Mouse (Mus musculus) neural tube, embryonic 14.5 days (tissue): ENCODE data around the gene Tenm2. TPM values are rescaled to one million over a fixed set of nuclear protein-coding genes. Genes with fewer than 3 reads are reported as not detected.

Experiments used
- ATAC-seq: fragments of 200-750 bp; cut with Nextera tagmentation; 2 replicates; pipeline ENCODE4 v1.8.0; 2017; ENCODE audit warnings: low read depth, mild to moderate bottlenecking, moderate TSS enrichment, moderate library complexity
- H3K27ac ChIP-seq: fragments of 300-500 bp; sonication (generic); 2 replicates; pipeline ENCODE4 v1.5.1; 2014; ENCODE audit warnings: low read depth, mild to moderate bottlenecking, control low read depth, low read length, moderate library complexity, mixed read lengths
- H3K27me3 ChIP-seq: fragments of 300-500 bp; sonication (generic); 2 replicates; pipeline ENCODE4 v1.6.1; 2014; ENCODE audit warnings: low read length; ENCODE audit not compliant: control insufficient read depth, insufficient read depth
- H3K36me3 ChIP-seq: fragments of 300-500 bp; sonication (generic); 2 replicates; pipeline ENCODE4 v1.6.1; 2014; ENCODE audit warnings: low read length, mixed read lengths; ENCODE audit not compliant: control insufficient read depth, insufficient read depth
- H3K4me1 ChIP-seq: fragments of 300-500 bp; sonication (generic); 2 replicates; pipeline ENCODE4 v1.6.1; 2014; ENCODE audit warnings: low read length; ENCODE audit not compliant: control insufficient read depth, insufficient read depth
- H3K4me2 ChIP-seq: fragments of 300-500 bp; sonication (generic); 2 replicates; pipeline ENCODE4 v1.6.1; 2014; ENCODE audit warnings: mild to moderate bottlenecking, low read depth, low read length, control low read depth
- H3K4me3 ChIP-seq: fragments of 300-500 bp; sonication (generic); 2 replicates; pipeline ENCODE4 v1.5.1; 2014; ENCODE audit warnings: low read depth, low read length, control low read depth, mixed read lengths
- H3K9ac ChIP-seq: fragments of 300-500 bp; sonication (generic); replicated peaks from 2 replicates; pipeline ENCODE4 v1.6.1; 2014; ENCODE audit warnings: low read depth, mild to moderate bottlenecking, control low read depth, low read length, mixed read lengths
- H3K9me3 ChIP-seq: fragments of 300-500 bp; sonication (generic); 2 replicates; pipeline ENCODE4 v1.6.1; 2016; ENCODE audit warnings: low read length; ENCODE audit not compliant: control insufficient read depth
- WGBS: fragments of 180-500 bp; shearing (Covaris S2); extraction: QIAGEN DNeasy Blood & Tissue Kit; methylation state at CpG from one replicate; pipeline ENCODE4 v1.1.7; 2014; 5-methylcytosine and 5-hydroxymethylcytosine counted together
- polyA plus RNA-seq: library from polyadenylated mRNA; unstranded; fragments of >200 nt; fragmentation: Nextera tagmentation; extraction: Ambion mirVana; gene quantifications from 2 replicates; pipeline ENCODE4 v1.2.1, GENCODE M21; 2014

Gene Tenm2
- polyA plus RNA-seq, 1 experiment from 2014 or later, result 32.2 TPM

DNA sequence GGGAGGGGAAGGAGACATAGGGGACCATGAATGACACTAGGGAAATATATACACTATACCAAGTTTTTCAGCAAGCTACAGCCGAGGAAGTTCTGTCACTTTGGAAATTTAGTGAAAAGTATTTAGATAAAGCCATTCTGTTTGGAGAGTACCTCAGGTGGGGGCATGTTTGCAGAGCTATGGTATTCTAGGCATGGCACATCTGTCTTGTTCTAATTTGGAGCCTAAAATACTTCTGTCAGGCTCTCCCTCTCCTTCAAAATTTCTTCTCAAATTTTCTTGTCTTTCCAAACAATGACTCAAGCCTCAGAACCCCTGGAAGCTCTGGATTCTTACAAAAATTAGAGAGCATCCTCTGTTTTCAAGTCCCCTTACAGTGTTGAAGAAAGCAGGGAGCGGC lies 13.0 kb downstream of the Tenm2 start:
- Histone ChIP-seq H3K9ac (no peak overlapping the region), H3K36me3 (no peaks in the 10 kb centered on the region), H3K27me3 (no peaks in the 10 kb centered on the region), H3K9me3 (no peaks in the 10 kb centered on the region), H3K4me3 (no peak overlapping the region), H3K27ac (no peak overlapping the region), H3K4me1 (no peaks in the 10 kb centered on the region), H3K4me2 (no peak overlapping the region)
- no peak for ATAC-seq
- WGBS, result 73% methylated on average over 2 of the region's 2 CpGs

DNA sequence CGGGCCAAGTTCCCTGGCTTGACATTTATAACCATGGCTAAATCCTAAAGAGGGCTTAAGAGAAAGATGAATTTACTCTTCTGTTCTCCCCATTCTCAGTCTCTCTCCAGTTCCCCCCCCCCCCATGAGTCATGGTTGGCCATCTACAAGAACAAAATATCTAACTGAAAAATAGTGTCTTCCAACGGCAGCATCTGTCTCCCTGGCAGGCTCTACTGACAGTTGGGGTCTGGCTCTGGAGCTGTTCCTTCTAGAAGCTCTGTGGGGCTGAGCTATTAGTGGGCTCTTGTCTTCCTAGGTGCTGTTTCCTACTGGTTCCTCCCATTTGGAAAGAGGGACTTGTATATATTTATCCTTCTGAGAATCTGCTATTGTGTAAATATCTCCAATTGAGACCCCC lies 13.7 kb downstream of the Tenm2 start:
- H3K27me3 ChIP-seq, result no peaks in the 10 kb centered on the region
- no peak overlapping the region for H3K9ac ChIP-seq
- 87% methylated on average over 2 of the region's 2 CpGs for WGBS
- H3K36me3 ChIP-seq, result no peaks in the 10 kb centered on the region
- H3K4me3 ChIP-seq, result no peak overlapping the region
- no peaks in the 10 kb centered on the region for H3K9me3 ChIP-seq
- no peak overlapping the region for H3K4me2 ChIP-seq
- H3K4me1 ChIP-seq, result no peaks in the 10 kb centered on the region
- ATAC-seq, result no peak
- no peak overlapping the region for H3K27ac ChIP-seq

DNA sequence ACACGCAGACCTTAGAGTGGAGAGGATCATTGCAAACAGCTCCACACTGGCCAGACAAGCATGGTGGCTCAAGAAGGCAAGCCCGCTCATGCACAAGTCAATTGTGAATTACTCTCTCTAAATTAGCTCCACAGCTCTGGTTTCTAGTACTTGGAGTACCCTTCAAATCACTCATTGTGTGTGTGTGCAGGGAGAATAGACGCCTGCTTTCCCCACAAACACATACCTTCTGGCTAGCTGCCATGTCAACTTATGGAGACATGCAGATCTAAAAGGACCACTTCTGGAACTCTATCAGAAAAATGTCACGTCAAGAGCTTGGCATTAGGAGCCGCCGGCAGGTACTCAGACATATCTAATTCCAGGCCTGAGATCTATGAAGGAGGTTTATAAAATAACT lies 14.8 kb downstream of the Tenm2 start:
- Histone ChIP-seq H3K4me2 (no peak overlapping the region), H3K27me3 (no peaks in the 10 kb centered on the region), H3K36me3 (no peaks in the 10 kb centered on the region), H3K4me1 (no peaks in the 10 kb centered on the region), H3K27ac (no peak overlapping the region), H3K9me3 (no peaks in the 10 kb centered on the region), H3K4me3 (no peak overlapping the region), H3K9ac (no peak overlapping the region)
- 91% methylated on average over 6 of the region's 6 CpGs for WGBS
- no peak for ATAC-seq

DNA sequence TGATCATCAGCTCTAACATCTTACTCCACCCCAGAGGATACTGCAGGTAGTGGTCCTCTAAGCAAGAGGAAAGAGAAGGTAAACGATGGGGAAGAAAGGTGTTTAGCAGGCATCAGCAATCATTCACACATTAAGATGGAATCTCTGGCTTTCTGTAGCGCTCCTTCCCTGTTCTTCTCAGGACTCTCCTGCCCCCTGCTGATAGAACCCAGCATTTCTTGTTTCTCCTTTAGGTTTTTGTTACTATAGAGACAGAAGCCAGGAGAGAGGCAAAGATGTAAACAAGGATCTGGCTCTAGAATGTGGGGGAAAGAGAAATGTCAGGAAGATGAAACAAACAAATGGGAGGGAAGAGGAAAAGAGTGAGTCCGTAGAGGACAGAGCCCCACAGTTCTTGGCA lies 49.6 kb downstream of the Tenm2 start:
- Histone ChIP-seq H3K27ac (no peak overlapping the region), H3K9ac (no peak overlapping the region), H3K9me3 (no peaks in the 10 kb centered on the region), H3K4me3 (no peak overlapping the region), H3K36me3 (no peaks in the 10 kb centered on the region), H3K27me3 (no peaks in the 10 kb centered on the region), H3K4me1 (no peaks in the 10 kb centered on the region), H3K4me2 (no peak overlapping the region)
- WGBS, result 20% methylated on average over 3 of the region's 3 CpGs
- no peak for ATAC-seq

DNA sequence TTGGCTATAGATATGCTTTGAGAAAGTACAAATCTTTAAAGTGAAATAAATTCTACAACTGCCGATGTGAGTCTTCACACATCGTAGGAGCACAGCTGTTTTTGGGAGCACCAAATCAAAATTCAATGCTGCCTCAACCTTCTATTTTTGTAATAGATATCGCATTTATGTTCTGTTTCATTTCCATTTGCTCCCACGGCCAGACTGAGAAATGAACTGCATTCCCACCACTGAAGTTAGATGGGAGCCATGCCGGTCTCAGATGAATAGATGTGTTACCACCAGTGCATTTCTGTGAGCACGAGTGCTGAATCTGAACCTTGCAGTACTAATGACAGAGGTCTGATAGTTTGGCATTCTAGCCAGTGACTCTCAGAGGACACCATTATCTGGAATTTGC lies 58.3 kb downstream of the Tenm2 start:
- Histone ChIP-seq H3K9ac (no peak overlapping the region), H3K36me3 (no peaks in the 10 kb centered on the region), H3K4me1 (no peaks in the 10 kb centered on the region), H3K9me3 (no peaks in the 10 kb centered on the region), H3K27me3 (no peaks in the 10 kb centered on the region; the same call in 1 of the 2 replicates), H3K4me3 (no peak overlapping the region), H3K4me2 (no peak overlapping the region), H3K27ac (no peak overlapping the region)
- WGBS, result 93% methylated on average over 6 of the region's 6 CpGs
- ATAC-seq, result no peak

DNA sequence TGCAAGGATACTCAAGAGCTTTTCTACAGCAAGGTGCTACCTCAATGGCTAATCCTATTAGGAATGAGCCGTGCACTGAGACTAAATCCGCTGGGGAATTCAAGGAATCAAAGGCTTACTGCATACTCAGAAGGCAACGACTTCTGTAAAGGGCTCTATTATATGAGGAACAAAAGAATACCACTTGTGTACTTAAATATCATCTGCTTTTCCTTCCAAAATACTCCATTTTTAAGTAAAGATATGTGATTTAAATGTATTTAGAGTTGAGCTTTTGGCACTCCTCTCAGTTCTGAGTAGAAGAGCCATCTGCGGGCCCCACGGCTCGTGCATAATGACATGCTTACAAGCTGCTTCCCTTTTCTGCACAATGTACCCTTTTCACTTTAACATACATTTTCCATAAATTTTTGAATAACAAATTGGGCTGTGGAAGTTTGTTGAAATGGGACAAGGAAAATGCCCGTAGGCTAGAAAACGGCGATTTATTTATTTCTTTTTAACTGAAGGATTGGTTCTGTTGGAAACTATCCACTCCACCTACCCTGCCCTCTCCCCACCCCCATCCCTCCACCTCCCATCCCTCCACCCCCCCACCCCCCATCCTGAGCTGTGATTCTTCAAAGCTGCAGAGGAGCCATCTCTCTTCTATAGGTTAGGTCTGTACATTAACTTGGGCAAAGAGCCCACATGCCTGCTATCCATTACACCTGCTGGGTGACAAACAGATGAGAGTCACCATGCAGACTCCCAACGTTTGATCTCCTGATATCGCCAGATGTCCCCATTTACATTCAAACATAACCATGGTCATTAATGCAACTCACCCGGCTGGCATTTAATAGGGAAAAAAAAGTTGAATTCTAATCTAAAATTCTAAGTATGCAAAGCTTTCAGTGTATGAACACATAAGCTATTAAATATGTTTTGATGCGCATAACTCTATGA lies 81.6 kb downstream of the Tenm2 start:
- Histone ChIP-seq H3K4me1 (no peaks in the 10 kb centered on the region), H3K9ac (no peak overlapping the region), H3K36me3 (no peaks in the 10 kb centered on the region), H3K9me3 (no peaks in the 10 kb centered on the region), H3K4me2 (no peak overlapping the region), H3K27ac (no peak overlapping the region), H3K4me3 (no peak overlapping the region), H3K27me3 (no peaks in the 10 kb centered on the region)
- ATAC-seq, result no peak
- WGBS, result 48% methylated on average over 13 of the region's 13 CpGs

DNA sequence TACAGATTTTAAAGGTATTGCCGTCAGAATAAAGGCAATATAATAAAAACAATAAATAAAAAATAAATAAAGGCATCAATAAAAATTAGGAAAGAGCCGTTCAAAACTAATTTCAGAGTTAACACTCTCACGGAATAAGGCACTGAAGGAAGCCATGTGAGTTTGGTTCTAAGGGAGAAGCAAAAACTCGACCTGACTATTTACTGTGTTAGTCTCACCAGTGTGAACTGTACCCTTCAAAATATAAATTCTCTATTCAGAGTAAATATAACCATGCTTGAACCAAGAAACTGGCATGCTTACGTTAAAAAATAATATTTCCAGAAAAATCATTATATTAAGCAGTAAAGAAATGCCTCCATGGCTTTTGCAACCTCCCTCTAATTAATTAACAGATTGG lies 82.4 kb downstream of the Tenm2 start:
- Histone ChIP-seq H3K4me1 (no peaks in the 10 kb centered on the region), H3K27ac (no peak overlapping the region), H3K4me3 (no peak overlapping the region), H3K36me3 (no peaks in the 10 kb centered on the region), H3K27me3 (no peaks in the 10 kb centered on the region), H3K9me3 (no peaks in the 10 kb centered on the region), H3K4me2 (no peak overlapping the region), H3K9ac (no peak overlapping the region)
- ATAC-seq, result no peak
- 78% methylated on average over 5 of the region's 5 CpGs for WGBS

DNA sequence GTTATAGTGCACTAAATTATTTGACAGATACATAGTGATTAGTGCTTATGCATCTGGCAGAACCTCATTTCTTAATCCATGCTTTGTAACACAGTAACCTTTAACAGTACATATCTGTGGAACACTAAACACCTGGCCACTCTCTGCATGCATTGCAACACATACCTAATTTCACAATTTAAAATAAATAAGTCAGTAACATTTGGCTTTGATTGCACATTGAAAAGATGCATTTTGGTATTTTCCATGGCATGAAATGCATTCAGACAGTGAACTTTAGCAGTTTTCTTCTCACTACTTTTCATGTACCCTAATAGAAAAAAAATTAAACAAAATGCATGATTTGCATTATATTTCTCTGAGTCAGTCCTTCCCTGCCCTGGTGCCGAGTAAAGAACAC lies 85.8 kb downstream of the Tenm2 start:
- Histone ChIP-seq H3K4me3 (no peak overlapping the region), H3K9me3 (no peaks in the 10 kb centered on the region), H3K4me2 (no peak overlapping the region), H3K4me1 (no peaks in the 10 kb centered on the region), H3K9ac (no peak overlapping the region), H3K36me3 (no peaks in the 10 kb centered on the region), H3K27me3 (no peaks in the 10 kb centered on the region), H3K27ac (no peak overlapping the region)
- no peak for ATAC-seq
- WGBS, result 79% methylated on average over 1 of the region's 1 CpGs

DNA sequence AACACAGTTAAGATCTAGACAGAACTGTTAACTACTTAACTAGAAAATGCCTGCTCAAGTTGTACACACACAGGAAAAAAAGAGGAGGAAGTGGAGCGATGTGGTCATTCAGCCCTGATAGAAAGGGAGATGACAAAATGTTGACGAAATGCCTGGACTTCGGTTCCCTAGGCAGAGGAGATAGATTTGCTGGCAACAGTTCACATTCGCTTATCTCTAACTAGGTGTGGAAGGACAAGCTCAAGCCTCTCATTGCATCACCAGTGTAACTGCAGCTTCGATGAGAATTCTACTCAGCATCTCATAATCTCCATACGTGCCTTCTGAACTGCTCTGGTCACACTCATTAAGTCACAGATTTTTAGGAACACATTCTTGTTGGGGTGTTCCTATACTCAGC lies 91.8 kb downstream of the Tenm2 start:
- 83% methylated on average over 6 of the region's 6 CpGs for WGBS
- Histone ChIP-seq H3K27me3 (no peaks in the 10 kb centered on the region), H3K9ac (no peak overlapping the region), H3K9me3 (no peaks in the 10 kb centered on the region), H3K4me2 (no peak overlapping the region), H3K36me3 (no peaks in the 10 kb centered on the region), H3K4me1 (no peaks in the 10 kb centered on the region), H3K4me3 (no peak overlapping the region), H3K27ac (no peak overlapping the region)
- no peak for ATAC-seq
